Mouse (Mus musculus): ENCODE measurements at regions not wholly inside any gene's neighbourhood (a gene's known extent, or its start where the extent isn't known, plus 50 kb on each side); places are given as distances from the start of the nearest gene placed in this dataset.

DNA sequence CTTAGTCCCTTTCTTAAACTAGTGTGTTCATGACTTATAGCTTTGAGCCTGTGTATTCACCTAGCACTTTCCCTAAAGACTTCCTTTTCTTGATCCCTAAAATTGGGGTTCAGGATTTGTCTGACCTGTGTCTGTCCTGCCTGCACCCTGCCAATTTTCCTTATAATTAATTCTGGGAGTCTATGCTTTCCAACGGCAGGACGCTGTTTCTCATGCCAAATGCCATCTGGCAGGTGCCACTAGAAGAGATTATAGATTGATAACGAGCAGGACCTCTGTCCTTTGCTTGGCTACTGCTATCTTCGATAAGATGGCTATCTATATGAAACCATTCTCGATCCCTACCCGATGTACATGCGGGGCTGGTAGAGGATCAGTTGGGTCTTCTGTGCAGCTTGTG is 174.0 kb downstream of the Wdr11 start:
- no peak for TF ChIP-seq POLR2A (IDR thresholded peaks at IDR 0.05; ENCODE audit: extremely low read depth, insufficient read depth, low read length)
- no peak for TF ChIP-seq CTCF (IDR thresholded peaks at IDR 0.05; ENCODE audit: extremely low read depth, insufficient read depth, low read length)

Measured in cortical plate, adult 2 months (tissue).